Mouse (Mus musculus): ENCODE measurements around the gene Apoa5. TPM values are rescaled to one million over a fixed set of nuclear protein-coding genes. Genes with fewer than 3 reads are reported as not detected.
"Not testable (repeated sequence)": the region's sequence is repeated elsewhere in the genome, so short reads cannot be mapped to it uniquely, and the experiment has no call there.

Gene Apoa5
- total RNA-seq, 2 experiments from 2014 or later: not detected

GRCm38 (mm10) chr9:46257546-46257945 is 10.9 kb upstream of the Apoa5 start:
- intact Hi-C loops (cut with DNase I): no loop called here

GRCm38 (mm10) chr9:46259111-46259510 is 9.3 kb upstream of the Apoa5 start:
- intact Hi-C loops (cut with DNase I): no loop called here
- no peak for DNase-seq (ENCODE audit: low spot score in 2 of 2)

More at GRCm38 (mm10) chr9:46257546-46257945, 10.9 kb upstream of the Apoa5 start:
- DNase-seq (ENCODE audit: low spot score in 2 of 2): no peak

- DNase-seq (ENCODE audit: low spot score in 2 of 2): no peak
- intact Hi-C loops (cut with DNase I): no loop called here
Measured at GRCm38 (mm10) chr9:46261131-46261530, 7.3 kb upstream of the Apoa5 start.

- intact Hi-C loops (cut with DNase I): no loop called here
- DNase-seq (ENCODE audit: low spot score in 2 of 2): no peak
Measured at GRCm38 (mm10) chr9:46269125-46269524, 692 bp downstream of the Apoa5 start.

- DNase-seq (ENCODE audit: low spot score in 2 of 2): no peak
- intact Hi-C loops (cut with DNase I): no loop called here
Measured at GRCm38 (mm10) chr9:46270782-46271181, 2.3 kb downstream of the Apoa5 start.

GRCm38 (mm10) chr9:46272070-46272469 is 3.6 kb downstream of the Apoa5 start:
- intact Hi-C loops (cut with DNase I): no loop called here
- DNase-seq (ENCODE audit: low spot score in 2 of 2): no peak

GRCm38 (mm10) chr9:46272677-46273454 is 4.4 kb downstream of the Apoa5 start, which contains the start of gene Zpr1:
Zpr1 (plus strand) TSS chr9:46273064.
- DNase-seq (ENCODE audit: low spot score in 2 of 2): peak; percentile 88 to 95
- intact Hi-C loops (cut with DNase I): no loop called here

- DNase-seq (ENCODE audit: low spot score in 2 of 2): no peak
- intact Hi-C loops (cut with DNase I): no loop called here
Measured at GRCm38 (mm10) chr9:46274494-46274893, 6.1 kb downstream of the Apoa5 start.

GRCm38 (mm10) chr9:46282631-46283436 is 14.4 kb downstream of the Apoa5 start, which contains the start of gene Bud13:
Bud13 (plus strand) TSS chr9:46283008.
- DNase-seq (ENCODE audit: low spot score in 2 of 2): peak; percentile 86 to 92
- intact Hi-C loops (cut with DNase I): no loop called here

- DNase-seq (ENCODE audit: low spot score in 2 of 2): no peak
- intact Hi-C loops (cut with DNase I): no loop called here
Measured at GRCm38 (mm10) chr9:46298381-46298780, 29.9 kb downstream of the Apoa5 start.

- peak; percentile 49 to 60 for DNase-seq (ENCODE audit: low spot score in 2 of 2)
- intact Hi-C loops (cut with DNase I): no loop called here
Measured at GRCm38 (mm10) chr9:46302142-46302541, 33.7 kb downstream of the Apoa5 start.

GRCm38 (mm10) chr9:46309121-46309520 is 40.7 kb downstream of the Apoa5 start:
- intact Hi-C loops (cut with DNase I): no loop called here
- no peak for DNase-seq (ENCODE audit: low spot score in 2 of 2)

GRCm38 (mm10) chr9:46314507-46314906 is 46.1 kb downstream of the Apoa5 start:
- intact Hi-C loops (cut with DNase I): no loop called here
- DNase-seq (ENCODE audit: low spot score in 2 of 2): peak; percentile 59 to 69

- intact Hi-C loops (cut with DNase I): no loop called here
Measured at GRCm38 (mm10) chr9:46314921-46315320, 46.5 kb downstream of the Apoa5 start.

GRCm38 (mm10) chr9:46315807-46316365 is 47.5 kb downstream of the Apoa5 start:
- peak; percentile 58 to 67 for DNase-seq (ENCODE audit: low spot score in 2 of 2)
- intact Hi-C loops (cut with DNase I): no loop called here

More at GRCm38 (mm10) chr9:46314921-46315320, 46.5 kb downstream of the Apoa5 start:
- DNase-seq (ENCODE audit: low spot score in 2 of 2): no peak

- DNase-seq (ENCODE audit: low spot score in 2 of 2): no peak
- intact Hi-C loops (cut with DNase I): no loop called here
Measured at GRCm38 (mm10) chr9:46316388-46316787, 48.0 kb downstream of the Apoa5 start.

GRCm38 (mm10) chr9:46316909-46317308 is 48.5 kb downstream of the Apoa5 start:
- intact Hi-C loops (cut with DNase I): no loop called here

GRCm38 (mm10) chr9:46317957-46318356 is 49.5 kb downstream of the Apoa5 start:
- intact Hi-C loops (cut with DNase I): no loop called here
- DNase-seq (ENCODE audit: low spot score in 2 of 2): no peak

More at GRCm38 (mm10) chr9:46316909-46317308, 48.5 kb downstream of the Apoa5 start:
- no peak for DNase-seq (ENCODE audit: low spot score in 2 of 2)

GRCm38 (mm10) chr9:46319886-46320285 is 51.5 kb downstream of the Apoa5 start, which contains the start of gene 4931429L15Rik:
4931429L15Rik (minus strand) TSS chr9:46319986.
- DNase-seq (ENCODE audit: low spot score in 2 of 2); intact Hi-C loops (cut with DNase I): not testable (repeated sequence)

- no peak for DNase-seq (ENCODE audit: low spot score in 2 of 2)
- intact Hi-C loops (cut with DNase I): no loop called here
Measured at GRCm38 (mm10) chr9:46320461-46320860, 52.0 kb downstream of the Apoa5 start.

All from left cerebral cortex, postnatal 25 days (tissue).